Mouse (Mus musculus) forebrain, embryonic 11.5 days (tissue): Measurements from ENCODE around the gene Tinf2. TPM values are rescaled to one million over a fixed set of nuclear protein-coding genes. Genes with fewer than 3 reads are reported as not detected.
A peak's percentile ranks its signal among the peaks of the same experiment; 100 is the strongest.

Experiments
- ATAC-seq: fragments of 200-750 bp; cut with Nextera tagmentation; replicated peaks from 2 replicates; pipeline ENCODE4 v1.8.0; 2017; ENCODE audit warnings: moderate TSS enrichment; ENCODE audit not compliant: low FRiP score
- DNase-seq: peaks from one replicate; pipeline ENCODE4 v3.0.0-alpha.2; 2017; ENCODE audit warnings: low spot score
- H3K27ac ChIP-seq: fragments of 300-500 bp; sonication (generic); 2 replicates; pipeline ENCODE4 v1.5.1; 2014; ENCODE audit warnings: low read depth, low read length
- H3K27me3 ChIP-seq: fragments of 300-500 bp; sonication (generic); 2 replicates; pipeline ENCODE4 v1.6.1; 2014; ENCODE audit warnings: mild to moderate bottlenecking, low read length, mixed read lengths; ENCODE audit not compliant: control insufficient read depth, insufficient read depth
- H3K36me3 ChIP-seq: fragments of 300-500 bp; sonication (generic); 2 replicates; pipeline ENCODE4 v1.6.1; 2014; ENCODE audit warnings: mild to moderate bottlenecking, low read length, moderate library complexity, mixed read lengths; ENCODE audit not compliant: control insufficient read depth, insufficient read depth
- H3K4me1 ChIP-seq: fragments of 300-500 bp; sonication (generic); replicated peaks from 2 replicates; pipeline ENCODE4 v1.6.1; 2014; ENCODE audit warnings: low read length, mixed read lengths; ENCODE audit not compliant: control insufficient read depth, insufficient read depth
- H3K4me2 ChIP-seq: fragments of 300-500 bp; sonication (generic); 2 replicates; pipeline ENCODE4 v1.6.1; 2014; ENCODE audit warnings: low read depth, mild to moderate bottlenecking, low read length, moderate library complexity, mixed read lengths; ENCODE audit not compliant: severe bottlenecking
- H3K4me3 ChIP-seq: fragments of 300-500 bp; sonication (generic); 2 replicates; pipeline ENCODE4 v1.5.1; 2014; ENCODE audit warnings: low read depth, low read length
- H3K9ac ChIP-seq: fragments of 300-500 bp; sonication (generic); 2 replicates; pipeline ENCODE4 v1.6.1; 2014; ENCODE audit warnings: low read length
- H3K9me3 ChIP-seq: fragments of 300-500 bp; sonication (generic); 2 replicates; pipeline ENCODE4 v1.6.1; 2016; ENCODE audit warnings: low read length, mixed read lengths; ENCODE audit not compliant: control insufficient read depth
- WGBS: fragments of 180-500 bp; shearing (Covaris S2); extraction: QIAGEN DNeasy Blood & Tissue Kit; methylation state at CpG from one replicate; pipeline ENCODE4 v1.1.7; 2014; 5-methylcytosine and 5-hydroxymethylcytosine counted together
- polyA plus RNA-seq: library from polyadenylated mRNA; unstranded; fragments of >200 nt; fragmentation: Nextera tagmentation; extraction: Ambion mirVana; gene quantifications from 2 replicates; pipeline ENCODE4 v1.2.1, GENCODE M21; 2014

Gene Tinf2
- polyA plus RNA-seq, 1 experiment from 2014 or later, result 74.8 TPM

DNA sequence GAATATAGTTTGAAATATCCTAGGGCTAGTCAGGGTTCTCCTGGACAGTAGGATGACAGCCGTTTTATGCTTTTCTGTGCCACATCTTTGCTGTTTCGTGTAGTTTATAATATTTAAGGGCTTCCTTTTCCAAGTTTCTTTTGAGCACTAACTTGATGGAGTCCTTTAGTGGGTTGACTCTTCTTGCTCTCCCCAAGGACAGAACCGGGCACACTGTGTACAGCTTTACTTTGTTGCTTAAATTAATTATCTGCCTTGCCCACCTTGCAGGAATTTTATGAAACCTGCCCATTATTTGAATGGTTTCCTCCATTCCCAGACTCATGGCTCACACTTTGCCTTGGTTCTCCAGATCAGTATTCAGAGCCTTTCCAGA, 486 bp upstream of the Tinf2 start:
- H3K27ac ChIP-seq, result no peak overlapping the region
- H3K27me3 ChIP-seq, result no peaks in the 10 kb centered on the region
- H3K9me3 ChIP-seq, result no peaks in the 10 kb centered on the region
- H3K4me1 ChIP-seq, result peaks cover 5% of the 10 kb centered on the region
- WGBS, result 18% methylated on average over 3 of the region's 3 CpGs
- ATAC-seq, result peak; percentile 59; the same call in 1 of the 2 replicates
- no peak for DNase-seq
- H3K9ac ChIP-seq, result peak overlapping the region; percentile 82
- H3K4me3 ChIP-seq, result peak overlapping the region; percentile 68
- peaks cover 8% of the 10 kb centered on the region; the same call in 1 of the 2 replicates for H3K36me3 ChIP-seq
- H3K4me2 ChIP-seq, result peak overlapping the region; percentile 79

DNA sequence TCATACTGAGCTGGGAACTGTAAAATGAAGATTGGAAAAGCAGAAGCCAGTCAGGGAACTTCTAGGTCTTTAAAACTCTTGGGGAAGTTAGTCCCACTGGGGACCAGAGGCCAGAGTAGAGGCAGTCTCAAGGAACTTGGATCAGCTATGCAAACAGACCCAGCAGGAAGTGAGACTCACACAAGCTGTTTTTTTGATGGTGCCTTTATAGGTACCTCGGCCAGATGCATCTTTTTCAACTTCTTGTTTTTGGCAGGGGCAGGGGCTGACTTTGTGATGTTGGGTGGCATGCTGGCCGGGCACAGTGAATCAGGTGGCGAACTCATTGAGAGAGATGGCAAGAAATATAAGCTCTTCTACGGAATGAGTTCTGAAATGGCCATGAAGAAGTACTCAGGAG, 4.0 kb downstream of the Tinf2 start:
- DNase-seq, result no peak
- Histone ChIP-seq H3K9ac (no peak overlapping the region), H3K4me3 (no peak overlapping the region), H3K36me3 (peaks cover 8% of the 10 kb centered on the region; the same call in 1 of the 2 replicates), H3K27ac (no peak overlapping the region), H3K4me1 (peaks cover 5% of the 10 kb centered on the region), H3K4me2 (no peak overlapping the region), H3K27me3 (no peaks in the 10 kb centered on the region), H3K9me3 (no peaks in the 10 kb centered on the region)
- ATAC-seq, result no peak
- 86% methylated on average over 4 of the region's 4 CpGs for WGBS

DNA sequence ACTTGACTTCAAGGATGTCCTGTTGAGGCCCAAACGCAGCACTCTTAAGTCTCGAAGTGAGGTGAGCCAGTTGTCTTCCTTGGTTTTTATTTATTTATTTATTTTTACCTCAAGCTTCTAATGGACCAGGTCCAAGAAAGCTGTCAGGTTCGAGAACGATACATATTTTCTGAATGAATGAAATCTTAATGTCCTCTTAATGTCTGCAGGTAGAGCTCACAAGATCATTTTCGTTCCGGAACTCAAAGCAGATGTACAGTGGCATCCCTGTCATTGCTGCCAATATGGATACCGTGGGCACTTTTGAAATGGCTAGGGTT, 8.9 kb downstream of the Tinf2 start:
- WGBS, result 83% methylated on average over 7 of the region's 7 CpGs

DNA sequence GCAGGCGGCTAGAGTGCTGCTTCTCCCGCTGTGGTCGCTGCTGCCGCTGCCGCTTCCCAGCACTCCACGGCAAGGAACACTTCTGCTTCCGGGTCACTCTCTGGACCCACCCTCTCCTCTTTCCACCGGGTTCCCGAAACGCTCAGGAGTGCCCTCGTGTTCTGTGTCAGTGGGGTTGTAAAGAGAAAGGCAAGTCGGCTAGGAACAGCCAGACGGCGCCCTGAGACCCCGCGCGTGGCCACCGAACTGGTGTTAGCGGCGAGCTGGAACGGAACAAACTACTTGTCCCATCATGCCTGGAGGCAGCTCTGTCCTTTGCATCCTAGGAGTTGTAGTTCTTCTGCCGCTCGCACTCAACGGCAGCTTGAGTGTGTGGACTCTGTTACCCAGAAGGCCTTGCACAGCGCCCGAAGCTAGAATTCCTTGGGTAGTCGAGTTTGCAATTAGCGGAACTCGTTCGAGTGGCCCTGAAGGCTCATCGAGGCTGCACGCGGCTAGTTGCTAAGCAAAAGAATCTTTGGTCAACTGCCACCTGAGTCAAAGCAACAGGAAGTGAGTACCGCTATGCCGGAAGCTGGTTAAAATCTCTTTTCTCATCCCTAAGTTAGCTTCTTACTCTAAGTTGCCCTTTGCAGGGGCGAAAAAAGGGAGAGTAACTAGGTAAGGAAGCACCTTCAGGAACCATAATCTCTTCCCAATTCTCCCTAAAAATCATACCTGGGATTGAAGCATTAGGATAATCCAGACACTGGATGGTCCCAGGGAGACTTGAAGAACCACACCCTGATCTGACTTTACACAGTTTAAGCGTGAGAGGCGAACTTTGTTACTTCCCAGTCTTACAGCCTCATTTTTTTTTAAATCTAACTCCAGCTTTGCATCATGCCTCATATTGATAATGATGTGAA, 9.5 kb downstream of the Tinf2 start, which contains the start of the genes Gmpr2 and Nedd8:
Gene Gmpr2, plus strand, starts transcription at position 109 of the 908 bp plus-strand sequence.
Gene Nedd8, minus strand, starts transcription at position 292 of the 908 bp plus-strand sequence.
- Histone ChIP-seq H3K9me3 (no peaks in the 10 kb centered on the region), H3K4me2 (peak within 1 kb of the TSS; percentile 54), H3K36me3 (no peaks in the 10 kb centered on the region; the same call in 1 of the 2 replicates), H3K27ac (peak within 1 kb of the TSS; percentile 79), H3K27me3 (no peaks in the 10 kb centered on the region), H3K4me1 (0 out of 2 replicates have a peak, but pooled peaks cover 2% of the 10 kb centered on the region), H3K9ac (peak within 1 kb of the TSS; percentile 76), H3K4me3 (peak within 1 kb of the TSS; percentile 83)
- ATAC-seq (peak; percentile 96), DNase-seq (peak; percentile 91)
- WGBS, result 1% methylated on average over 38 of the region's 38 CpGs

More for the DNA sequence above, 8.9 kb downstream of the Tinf2 start:
- Histone ChIP-seq H3K4me2 (peak overlapping the region; percentile 54), H3K27me3 (no peaks in the 10 kb centered on the region), H3K9me3 (no peaks in the 10 kb centered on the region), H3K27ac (no peak overlapping the region), H3K4me3 (peak overlapping the region; percentile 83), H3K36me3 (no peaks in the 10 kb centered on the region; the same call in 1 of the 2 replicates), H3K9ac (peak overlapping the region; percentile 38), H3K4me1 (0 out of 2 replicates have a peak, but pooled peaks cover 2% of the 10 kb centered on the region)
- no peak for DNase-seq
- no peak for ATAC-seq

DNA sequence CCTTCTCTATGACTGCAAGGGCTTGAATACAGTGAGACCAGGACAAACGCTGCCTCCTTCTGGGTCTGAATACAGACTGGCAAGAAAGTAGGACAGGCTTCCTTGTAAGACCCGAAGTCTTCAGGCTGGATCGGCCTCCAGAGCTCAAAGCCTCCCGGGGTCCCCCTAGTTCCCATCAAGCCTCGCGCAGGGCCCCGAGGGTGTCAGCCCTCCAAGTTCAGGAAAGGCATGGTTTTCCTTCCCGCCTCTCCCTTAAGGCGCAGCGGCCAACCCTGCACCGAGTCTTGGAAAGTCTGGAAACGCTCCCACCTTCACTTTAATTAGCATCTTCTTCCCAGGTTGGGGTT, 10.2 kb downstream of the Tinf2 start:
- Histone ChIP-seq H3K4me1 (0 out of 2 replicates have a peak, but pooled peaks cover 2% of the 10 kb centered on the region), H3K9ac (peak overlapping the region; percentile 76), H3K4me2 (peak overlapping the region; percentile 54), H3K9me3 (no peaks in the 10 kb centered on the region), H3K27me3 (no peaks in the 10 kb centered on the region), H3K27ac (peak overlapping the region; percentile 79), H3K36me3 (no peaks in the 10 kb centered on the region), H3K4me3 (peak overlapping the region; percentile 83)
- DNase-seq (no peak), ATAC-seq (peak; percentile 48)
- 0% methylated on average over 12 of the region's 12 CpGs for WGBS

DNA sequence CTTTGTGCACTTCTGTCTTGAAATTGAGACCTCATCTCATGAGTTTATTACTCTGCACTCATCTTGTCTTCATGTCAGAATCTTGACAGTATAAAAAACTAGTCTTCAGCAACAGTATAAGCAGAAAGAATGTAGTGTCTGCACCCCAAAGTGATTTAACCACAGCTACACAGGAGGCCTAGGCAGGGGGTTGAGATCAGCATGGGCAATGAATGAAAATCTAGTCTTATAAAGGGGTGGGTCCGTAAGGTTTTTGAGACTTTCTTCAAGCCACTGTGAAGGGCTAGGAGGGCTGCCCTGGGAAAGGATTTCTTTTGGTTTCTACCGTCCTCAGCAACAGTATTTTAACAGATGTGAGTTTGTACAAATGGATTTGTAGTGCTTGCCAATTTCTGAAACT, 21.0 kb downstream of the Tinf2 start:
- peak overlapping the region; percentile 58 for H3K4me3 ChIP-seq
- DNase-seq (no peak), ATAC-seq (no peak)
- no peaks in the 10 kb centered on the region for H3K9me3 ChIP-seq
- 44% methylated on average over 2 of the region's 2 CpGs for WGBS
- no peak overlapping the region for H3K27ac ChIP-seq
- no peak overlapping the region; the same call in 1 of the 2 replicates for H3K9ac ChIP-seq
- H3K4me2 ChIP-seq, result no peak overlapping the region; the same call in 1 of the 2 replicates
- no peaks in the 10 kb centered on the region; the same call in 1 of the 2 replicates for H3K36me3 ChIP-seq
- no peaks in the 10 kb centered on the region for H3K27me3 ChIP-seq
- 0 out of 2 replicates have a peak, but pooled peaks cover 2% of the 10 kb centered on the region for H3K4me1 ChIP-seq

DNA sequence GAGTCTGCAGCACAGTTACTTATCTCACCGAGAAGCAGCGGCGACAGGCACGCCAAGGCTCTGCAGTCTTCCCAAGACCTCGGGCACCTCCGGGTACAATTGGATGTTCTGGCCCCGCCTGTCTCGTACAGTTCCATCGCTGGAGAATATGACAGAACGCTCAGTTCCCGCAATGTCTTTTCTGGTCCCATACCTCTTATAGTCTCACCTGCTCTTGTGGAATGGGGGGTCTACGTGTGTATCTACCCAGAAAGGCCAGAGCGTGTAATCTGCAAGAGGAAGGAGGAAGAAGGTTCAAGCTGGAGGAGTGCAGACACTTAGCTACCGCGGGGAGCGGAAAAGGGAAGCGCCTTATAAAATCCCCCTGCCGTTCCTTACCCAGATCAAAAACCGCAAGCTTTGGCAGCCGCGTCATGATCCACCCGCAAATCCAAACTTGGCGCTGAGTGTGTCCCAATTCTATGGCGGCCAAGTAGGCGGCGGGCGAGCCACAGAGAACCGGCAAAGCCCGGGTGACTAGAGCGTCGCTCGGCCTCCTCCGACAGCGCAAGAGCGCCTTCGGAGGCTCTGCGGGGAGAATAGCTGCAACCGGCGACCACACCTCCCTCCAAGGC, 21.6 kb downstream of the Tinf2 start, which contains the start of gene Mdp1:
Gene Mdp1, minus strand, starts transcription at position 549 of the 614 bp plus-strand sequence.
- Histone ChIP-seq H3K36me3 (no peaks in the 10 kb centered on the region; the same call in 1 of the 2 replicates), H3K9ac (peak within 1 kb of the TSS; percentile 77), H3K9me3 (no peaks in the 10 kb centered on the region), H3K4me2 (peak within 1 kb of the TSS; percentile 62), H3K4me1 (0 out of 2 replicates have a peak, but pooled peaks cover 2% of the 10 kb centered on the region), H3K27me3 (no peaks in the 10 kb centered on the region), H3K4me3 (peak within 1 kb of the TSS; percentile 58), H3K27ac (peak within 1 kb of the TSS; percentile 27; the same call in 1 of the 2 replicates)
- 1% methylated on average over 39 of the region's 39 CpGs for WGBS
- ATAC-seq, result peak; percentile 92
- DNase-seq, result peak; percentile 89

DNA sequence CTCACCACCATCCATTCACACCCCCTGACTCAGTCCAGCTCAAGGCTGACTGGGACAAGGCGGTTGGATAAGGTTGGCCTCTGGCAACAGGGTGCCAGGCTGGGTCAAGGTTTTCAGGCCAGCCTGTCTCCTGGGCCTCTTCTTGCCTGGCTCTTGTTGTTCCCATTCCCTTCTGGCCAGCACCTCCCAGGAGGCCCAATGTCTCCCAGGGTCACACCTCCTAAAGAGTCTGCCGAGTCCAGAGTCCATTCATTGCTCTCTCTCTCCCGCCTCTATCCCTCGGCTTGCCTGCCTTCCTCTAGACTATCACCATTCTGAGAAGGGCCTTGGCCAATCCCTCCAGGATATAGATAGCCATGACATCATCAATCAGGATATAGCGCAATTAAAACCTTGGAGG, 23.6 kb downstream of the Tinf2 start:
- no peak overlapping the region for H3K4me2 ChIP-seq
- no peak overlapping the region for H3K27ac ChIP-seq
- H3K9me3 ChIP-seq, result no peaks in the 10 kb centered on the region
- DNase-seq, result no peak
- no peak for ATAC-seq
- 0 out of 2 replicates have a peak, but pooled peaks cover 2% of the 10 kb centered on the region for H3K4me1 ChIP-seq
- no peak overlapping the region for H3K4me3 ChIP-seq
- 93% methylated on average over 5 of the region's 5 CpGs for WGBS
- no peaks in the 10 kb centered on the region for H3K27me3 ChIP-seq
- no peaks in the 10 kb centered on the region for H3K36me3 ChIP-seq
- H3K9ac ChIP-seq, result no peak overlapping the region
